Mouse (Mus musculus) midbrain, embryonic 12.5 days (tissue): ENCODE data around the gene Il7r. TPM values are rescaled to one million over a fixed set of nuclear protein-coding genes. Genes with fewer than 3 reads are reported as not detected.
"Not testable (repeated sequence)": the region's sequence is repeated elsewhere in the genome, so short reads cannot be mapped to it uniquely, and the experiment has no call there.

Source experiments
- ATAC-seq: fragments of 200-750 bp; cut with Nextera tagmentation; 2 replicates; pipeline ENCODE4 v1.8.0; 2017; ENCODE audit warnings: low read depth, moderate TSS enrichment, moderate library complexity; ENCODE audit not compliant: low FRiP score
- H3K27ac ChIP-seq: fragments of 300-500 bp; sonication (generic); replicated peaks from 2 replicates; pipeline ENCODE4 v1.5.1; 2016; ENCODE audit warnings: mild to moderate bottlenecking
- H3K27me3 ChIP-seq: fragments of 300-500 bp; sonication (generic); 2 replicates; pipeline ENCODE4 v1.6.1; 2016; ENCODE audit warnings: mild to moderate bottlenecking
- H3K36me3 ChIP-seq: fragments of 300-500 bp; sonication (generic); 2 replicates; pipeline ENCODE4 v1.6.1; 2016
- H3K4me1 ChIP-seq: fragments of 300-500 bp; sonication (generic); 2 replicates; pipeline ENCODE4 v1.6.1; 2016
- H3K4me2 ChIP-seq: fragments of 300-500 bp; sonication (generic); replicated peaks from 2 replicates; pipeline ENCODE4 v1.6.1; 2016; ENCODE audit warnings: mild to moderate bottlenecking, moderate library complexity
- H3K4me3 ChIP-seq: fragments of 300-500 bp; sonication (generic); 2 replicates; pipeline ENCODE4 v1.5.1; 2016; ENCODE audit warnings: mild to moderate bottlenecking
- H3K9ac ChIP-seq: fragments of 300-500 bp; sonication (generic); replicated peaks from 2 replicates; pipeline ENCODE4 v1.6.1; 2016; ENCODE audit warnings: mild to moderate bottlenecking, moderate library complexity
- H3K9me3 ChIP-seq: fragments of 300-500 bp; sonication (generic); 2 replicates; pipeline ENCODE4 v1.6.1; 2016; ENCODE audit warnings: mild to moderate bottlenecking
- WGBS: fragments of 180-500 bp; shearing (Covaris S2); methylation state at CpG from one replicate; pipeline ENCODE4 v1.1.7; 2016; 5-methylcytosine and 5-hydroxymethylcytosine counted together
- polyA plus RNA-seq: library from polyadenylated mRNA; unstranded; fragments of >200 nt; fragmentation: Nextera tagmentation; extraction: Ambion mirVana; gene quantifications from 2 replicates; pipeline ENCODE4 v1.2.1, GENCODE M21; 2016

Il7r gene
- not detected in 2 replicates for polyA plus RNA-seq

- Histone ChIP-seq H3K4me3 (no peak within 1 kb of the TSS), H3K9me3 (no peaks in the 10 kb centered on the region), H3K9ac (no peak within 1 kb of the TSS), H3K27me3 (no peaks in the 10 kb centered on the region), H3K4me1 (no peaks in the 10 kb centered on the region), H3K4me2 (no peak within 1 kb of the TSS), H3K36me3 (no peaks in the 10 kb centered on the region), H3K27ac (no peak within 1 kb of the TSS)
- 91% methylated on average over 4 of the region's 4 CpGs for WGBS
- no peak for ATAC-seq
Observed at GRCm38 (mm10) chr15:9530076-9530475, at the start of gene Il7r. Gene Il7r (minus strand): TSS chr15:9530176.

DNA sequence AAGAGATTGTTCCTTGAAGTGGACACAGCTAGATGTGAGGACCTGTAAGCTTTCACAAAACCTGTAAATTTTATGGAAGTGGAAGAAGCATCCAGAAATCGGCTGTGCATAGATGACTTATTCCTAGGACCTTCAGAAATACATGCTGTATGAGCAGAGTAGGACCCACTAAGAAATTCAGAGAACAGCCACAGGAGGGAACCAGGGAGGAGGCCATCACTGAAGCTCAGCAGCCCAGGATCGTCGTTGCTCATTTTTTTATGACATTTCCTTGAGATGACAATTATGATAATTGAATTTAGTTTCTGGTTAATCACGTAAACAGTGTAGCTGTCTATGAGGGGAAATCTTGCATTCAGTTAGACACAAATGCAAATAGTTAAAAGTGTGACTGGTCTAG, 47.3 kb upstream of the Il7r start:
- H3K36me3 ChIP-seq: no peaks in the 10 kb centered on the region
- no peak for ATAC-seq
- H3K27me3 ChIP-seq: no peaks in the 10 kb centered on the region
- no peak overlapping the region for H3K27ac ChIP-seq
- no peak overlapping the region for H3K4me2 ChIP-seq
- H3K9ac ChIP-seq: no peak overlapping the region
- H3K9me3 ChIP-seq: no peaks in the 10 kb centered on the region
- H3K4me1 ChIP-seq: no peaks in the 10 kb centered on the region
- no peak overlapping the region for H3K4me3 ChIP-seq
- WGBS: 89% methylated on average over 4 of the region's 4 CpGs

DNA sequence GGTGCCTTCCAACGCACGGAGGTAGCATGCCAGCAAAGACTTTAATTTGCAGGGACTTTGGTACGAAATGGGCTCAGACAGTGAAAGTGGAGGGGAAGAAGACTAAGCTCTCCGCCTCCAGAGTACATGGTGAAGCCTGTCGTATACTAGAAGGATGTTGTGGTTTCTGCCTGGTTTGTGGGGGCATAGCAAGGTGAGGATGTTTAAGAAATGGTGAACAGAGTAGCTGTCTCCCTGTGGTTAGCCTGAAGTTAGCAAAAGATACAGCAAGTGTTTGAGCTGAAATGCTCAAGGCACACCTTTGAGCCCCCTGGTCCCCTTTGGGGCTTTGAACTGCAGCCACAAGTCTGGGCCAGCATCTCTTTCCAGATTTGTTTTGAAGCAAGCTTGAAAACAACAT, 44.8 kb upstream of the Il7r start:
- Histone ChIP-seq H3K27ac (no peak overlapping the region), H3K4me2 (no peak overlapping the region), H3K4me3 (no peak overlapping the region), H3K36me3 (no peaks in the 10 kb centered on the region), H3K9ac (no peak overlapping the region), H3K27me3 (no peaks in the 10 kb centered on the region), H3K4me1 (no peaks in the 10 kb centered on the region), H3K9me3 (no peaks in the 10 kb centered on the region)
- 88% methylated on average over 5 of the region's 5 CpGs for WGBS
- no peak for ATAC-seq

GRCm38 (mm10) chr15:9573361-9573760, 43.4 kb upstream of the Il7r start:
- Histone ChIP-seq H3K36me3 (no peaks in the 10 kb centered on the region), H3K4me2 (no peak overlapping the region), H3K9ac (no peak overlapping the region), H3K4me3 (no peak overlapping the region), H3K27ac (no peak overlapping the region), H3K9me3 (no peaks in the 10 kb centered on the region), H3K27me3 (no peaks in the 10 kb centered on the region), H3K4me1 (no peaks in the 10 kb centered on the region)
- no peak for ATAC-seq
- WGBS: 89% methylated on average over 4 of the region's 4 CpGs

DNA sequence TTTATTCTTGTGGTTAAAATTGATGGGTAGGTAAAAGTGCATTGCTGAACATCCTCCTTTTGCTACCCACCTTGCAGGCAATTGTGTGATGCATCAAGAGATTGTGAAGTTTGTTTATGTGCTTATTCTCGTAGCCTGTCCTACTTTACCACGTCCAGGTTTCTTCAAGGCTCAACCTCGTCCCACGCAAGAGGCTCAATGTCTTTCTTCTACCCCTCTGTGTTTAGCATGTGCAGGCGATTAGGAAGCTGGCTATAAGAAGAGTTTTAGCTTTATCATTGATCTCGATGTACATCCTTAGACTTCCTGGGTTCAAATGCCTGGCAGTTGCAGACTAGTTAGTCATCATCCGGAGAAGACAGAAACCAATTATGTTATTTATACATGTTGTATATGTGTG, 42.7 kb upstream of the Il7r start:
- ATAC-seq: no peak
- Histone ChIP-seq H3K4me3 (no peak overlapping the region), H3K36me3 (no peaks in the 10 kb centered on the region), H3K4me2 (no peak overlapping the region), H3K27me3 (no peaks in the 10 kb centered on the region), H3K4me1 (no peaks in the 10 kb centered on the region), H3K9ac (no peak overlapping the region), H3K9me3 (no peaks in the 10 kb centered on the region), H3K27ac (no peak overlapping the region)
- WGBS: 90% methylated on average over 7 of the region's 7 CpGs

DNA sequence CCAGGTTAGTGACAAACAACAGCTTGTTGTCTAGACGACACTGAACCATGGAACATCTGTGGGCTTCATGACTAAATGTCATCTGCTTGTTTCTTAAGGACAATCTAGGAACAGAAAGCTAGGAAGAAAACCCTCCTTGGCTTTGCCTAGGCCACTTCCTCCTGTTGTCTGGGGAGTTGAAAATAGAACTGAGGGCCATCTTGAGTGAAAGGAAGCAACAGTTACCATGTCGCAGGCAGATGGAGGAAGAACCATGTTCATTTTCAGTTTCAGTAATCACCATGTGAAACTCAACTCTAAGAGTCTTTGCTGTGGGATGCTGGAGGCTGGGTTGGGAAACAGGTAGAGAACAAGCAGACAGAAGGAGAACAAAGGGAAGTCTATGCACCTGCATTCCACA, 41.9 kb upstream of the Il7r start:
- Histone ChIP-seq H3K4me3 (no peak overlapping the region), H3K9me3 (no peaks in the 10 kb centered on the region), H3K9ac (no peak overlapping the region), H3K4me2 (no peak overlapping the region), H3K36me3 (no peaks in the 10 kb centered on the region), H3K27ac (no peak overlapping the region), H3K4me1 (no peaks in the 10 kb centered on the region), H3K27me3 (no peaks in the 10 kb centered on the region)
- no peak for ATAC-seq
- 70% methylated on average over 2 of the region's 2 CpGs for WGBS

DNA sequence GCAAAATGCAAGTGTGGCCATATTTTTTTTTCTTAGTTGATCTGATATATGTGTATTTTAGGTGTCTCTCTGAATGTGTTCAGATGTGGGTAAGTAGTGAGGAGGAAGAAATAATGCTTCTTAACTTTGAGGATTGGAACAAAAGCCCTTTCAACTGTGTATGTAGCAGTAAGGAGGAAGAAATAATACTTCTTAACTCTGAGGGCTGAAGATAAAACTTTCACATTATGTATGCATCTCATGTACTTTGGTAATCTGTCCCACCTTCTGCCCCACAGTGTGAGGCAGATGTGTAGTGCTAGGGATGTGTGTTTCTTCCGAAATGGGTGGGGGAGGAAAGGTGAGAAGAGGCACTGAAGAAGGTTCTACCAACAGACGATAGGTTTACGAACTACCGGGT, 37.3 kb upstream of the Il7r start:
- H3K9me3 ChIP-seq: no peaks in the 10 kb centered on the region
- 95% methylated on average over 4 of the region's 4 CpGs for WGBS
- ATAC-seq: no peak
- H3K27ac ChIP-seq: no peak overlapping the region
- H3K27me3 ChIP-seq: no peaks in the 10 kb centered on the region
- no peak overlapping the region for H3K9ac ChIP-seq
- H3K4me2 ChIP-seq: no peak overlapping the region
- H3K36me3 ChIP-seq: no peaks in the 10 kb centered on the region
- H3K4me3 ChIP-seq: no peak overlapping the region
- no peaks in the 10 kb centered on the region for H3K4me1 ChIP-seq

- H3K4me3 ChIP-seq: no peak overlapping the region
- no peaks in the 10 kb centered on the region for H3K4me1 ChIP-seq
- H3K27ac ChIP-seq: no peak overlapping the region
- H3K36me3 ChIP-seq: no peaks in the 10 kb centered on the region
- H3K9ac ChIP-seq: no peak overlapping the region
- no peak overlapping the region for H3K4me2 ChIP-seq
- H3K27me3 ChIP-seq: no peaks in the 10 kb centered on the region
- no peaks in the 10 kb centered on the region for H3K9me3 ChIP-seq
- no peak for ATAC-seq
- WGBS: 90% methylated on average over 6 of the region's 6 CpGs
Observed at GRCm38 (mm10) chr15:9565396-9565795, 35.4 kb upstream of the Il7r start.

- Histone ChIP-seq H3K27me3 (no peaks in the 10 kb centered on the region), H3K9me3 (no peaks in the 10 kb centered on the region), H3K4me1 (no peaks in the 10 kb centered on the region), H3K4me3 (no peak overlapping the region), H3K4me2 (no peak overlapping the region), H3K27ac (no peak overlapping the region), H3K36me3 (no peaks in the 10 kb centered on the region), H3K9ac (no peak overlapping the region)
- no peak for ATAC-seq
- WGBS: 77% methylated on average over 3 of the region's 3 CpGs
Observed at GRCm38 (mm10) chr15:9564156-9564555, 34.2 kb upstream of the Il7r start.

GRCm38 (mm10) chr15:9557264-9557663, 27.3 kb upstream of the Il7r start:
- H3K4me1 ChIP-seq, H3K9ac ChIP-seq, H3K4me3 ChIP-seq, ATAC-seq, H3K27me3 ChIP-seq, H3K9me3 ChIP-seq, H3K27ac ChIP-seq, H3K4me2 ChIP-seq, H3K36me3 ChIP-seq: not testable (repeated sequence)
- WGBS: 90% methylated on average over 15 of the region's 15 CpGs

- Histone ChIP-seq H3K9ac (no peak overlapping the region), H3K4me3 (no peak overlapping the region), H3K4me2 (no peak overlapping the region), H3K9me3 (no peaks in the 10 kb centered on the region), H3K27ac (no peak overlapping the region), H3K36me3 (no peaks in the 10 kb centered on the region), H3K4me1 (no peaks in the 10 kb centered on the region), H3K27me3 (no peaks in the 10 kb centered on the region)
- 76% methylated on average over 2 of the region's 2 CpGs for WGBS
- no peak for ATAC-seq
Observed at GRCm38 (mm10) chr15:9548951-9549350, 19.0 kb upstream of the Il7r start.

- no peak overlapping the region for H3K27ac ChIP-seq
- H3K27me3 ChIP-seq: no peaks in the 10 kb centered on the region
- H3K4me1 ChIP-seq: no peaks in the 10 kb centered on the region
- WGBS: 84% methylated on average over 1 of the region's 1 CpGs
- no peak overlapping the region for H3K4me2 ChIP-seq
- no peaks in the 10 kb centered on the region for H3K9me3 ChIP-seq
- H3K36me3 ChIP-seq: no peaks in the 10 kb centered on the region
- no peak for ATAC-seq
- H3K9ac ChIP-seq: no peak overlapping the region
- no peak overlapping the region for H3K4me3 ChIP-seq
Observed at GRCm38 (mm10) chr15:9535200-9535599, 5.2 kb upstream of the Il7r start.

DNA sequence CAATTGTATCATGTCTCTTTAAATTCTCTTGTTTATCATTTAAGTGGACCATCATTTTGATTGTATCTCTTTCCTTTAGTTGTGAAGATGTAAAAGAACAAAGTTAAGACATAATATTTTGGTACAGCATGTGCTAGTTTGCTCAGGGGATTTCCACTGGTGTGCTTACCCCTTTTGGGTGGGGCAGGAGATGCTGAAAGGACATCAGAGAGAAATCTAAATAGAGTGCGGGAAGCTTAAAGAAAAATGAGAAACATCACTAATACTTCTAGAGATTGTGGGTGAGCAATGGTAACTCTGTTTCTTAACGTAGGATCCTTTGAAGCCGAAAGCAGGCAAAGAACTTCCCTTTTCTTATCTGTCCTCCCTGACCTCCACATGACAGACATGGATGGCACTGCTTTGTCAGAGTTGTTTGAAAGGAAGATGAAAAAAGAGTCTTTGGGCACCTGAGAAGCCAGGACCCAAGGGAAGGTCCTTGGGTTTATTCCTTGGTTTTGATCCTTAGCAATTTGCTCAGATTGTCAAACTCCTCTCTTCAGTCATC, 3.5 kb upstream of the Il7r start:
- ATAC-seq: no peak
- H3K36me3 ChIP-seq: no peaks in the 10 kb centered on the region
- no peak overlapping the region for H3K9ac ChIP-seq
- H3K4me1 ChIP-seq: no peaks in the 10 kb centered on the region
- H3K27me3 ChIP-seq: no peaks in the 10 kb centered on the region
- no peak overlapping the region for H3K4me3 ChIP-seq
- H3K27ac ChIP-seq: no peak overlapping the region
- no peaks in the 10 kb centered on the region for H3K9me3 ChIP-seq
- 88% methylated on average over 3 of the region's 3 CpGs for WGBS
- H3K4me2 ChIP-seq: no peak overlapping the region
